Mouse (Mus musculus) lung, postnatal 0 days (tissue): ENCODE data around the gene Trpv4.

Source experiments
- CTCF ChIP-seq: IDR thresholded peaks from 2 replicates; pipeline ENCODE4 v1.5.1; 2016; ENCODE audit warnings: antibody characterized with exemption, mild to moderate bottlenecking
- EP300 ChIP-seq: IDR thresholded peaks from 2 replicates; pipeline ENCODE4 v1.6.1; 2016; ENCODE audit warnings: antibody characterized with exemption, mild to moderate bottlenecking, control low read depth

DNA sequence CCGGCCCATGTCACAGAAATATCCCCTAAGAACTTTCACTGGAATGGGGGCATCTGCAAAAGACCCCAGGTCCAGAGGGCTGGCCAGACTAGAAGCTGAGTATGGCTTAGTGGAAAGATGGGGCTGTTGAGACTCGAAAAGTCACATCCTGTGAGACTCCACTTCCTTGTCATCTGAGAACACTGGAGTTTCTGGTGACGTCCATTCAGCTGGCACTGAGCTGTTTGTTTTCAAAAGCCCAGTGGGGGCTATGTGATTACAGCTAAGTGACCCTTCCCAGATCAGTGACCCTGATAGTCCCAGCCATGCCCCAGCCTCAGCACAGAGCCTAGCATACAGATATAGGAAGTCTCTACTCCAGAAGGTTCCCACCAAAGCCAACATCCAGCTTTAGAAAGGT lies 6.8 kb downstream of the Trpv4 start:
- TF ChIP-seq CTCF: no peak
- TF ChIP-seq EP300: no peak
